Mouse (Mus musculus): ENCODE data around the gene Cript. TPM values are rescaled to one million over a fixed set of nuclear protein-coding genes. Genes with fewer than 3 reads are reported as not detected.
"Not testable (repeated sequence)": the region's sequence is repeated elsewhere in the genome, so short reads cannot be mapped to it uniquely, and the experiment has no call there.

Cript gene
- total and polyA plus RNA-seq, 2 experiments from 2014 or later = 51.6 to 199 TPM

GRCm38 (mm10) chr17:87073470-87073869 is 48.1 kb downstream of the Cript start:
- no peak overlapping the region for H3K4me2 ChIP-seq (ENCODE audit: low read depth, low read length, poor library complexity, severe bottlenecking)
- ATAC-seq (ENCODE audit: low FRiP score) = no peak
- H3K4me3 ChIP-seq (ENCODE audit: low read depth, low read length) = no peak overlapping the region
- H3K27ac ChIP-seq (ENCODE audit: low read depth, low read length) = no peak overlapping the region
- no peaks in the 10 kb centered on the region for H3K36me3 ChIP-seq (ENCODE audit: insufficient read depth, low read length)
- no peaks in the 10 kb centered on the region for H3K9me3 ChIP-seq (ENCODE audit: low read length)
- no peak for DNase-seq (ENCODE audit: low spot score)
- H3K4me1 ChIP-seq (ENCODE audit: insufficient read depth, low read length) = no peaks in the 10 kb centered on the region
- H3K9ac ChIP-seq (replicated peaks; ENCODE audit: low read length, poor library complexity, severe bottlenecking) = no peak overlapping the region
- TF ChIP-seq CTCF (IDR thresholded peaks at IDR 0.05) = no peak
- no peaks in the 10 kb centered on the region for H3K27me3 ChIP-seq (ENCODE audit: insufficient read depth, low read length)

GRCm38 (mm10) chr17:87078217-87078616 is 52.9 kb downstream of the Cript start:
- H3K4me2 ChIP-seq (ENCODE audit: low read depth, low read length, poor library complexity, severe bottlenecking); ATAC-seq (ENCODE audit: low FRiP score); H3K9me3 ChIP-seq (ENCODE audit: low read length); H3K9ac ChIP-seq (replicated peaks; ENCODE audit: low read length, poor library complexity, severe bottlenecking); H3K4me1 ChIP-seq (ENCODE audit: insufficient read depth, low read length); H3K27me3 ChIP-seq (ENCODE audit: insufficient read depth, low read length); DNase-seq (ENCODE audit: low spot score); H3K4me3 ChIP-seq (ENCODE audit: low read depth, low read length); H3K36me3 ChIP-seq (ENCODE audit: insufficient read depth, low read length); H3K27ac ChIP-seq (ENCODE audit: low read depth, low read length): not testable (repeated sequence)
- 93% methylated on average over 17 of the region's 17 CpGs for WGBS

- 87% methylated on average over 7 of the region's 7 CpGs for WGBS
- Histone ChIP-seq H3K9ac (replicated peaks; ENCODE audit: low read length, poor library complexity, severe bottlenecking) (no peak overlapping the region), H3K27ac (ENCODE audit: low read depth, low read length) (no peak overlapping the region), H3K4me2 (ENCODE audit: low read depth, low read length, poor library complexity, severe bottlenecking) (no peak overlapping the region), H3K9me3 (ENCODE audit: low read length) (no peaks in the 10 kb centered on the region), H3K36me3 (ENCODE audit: insufficient read depth, low read length) (no peaks in the 10 kb centered on the region), H3K27me3 (ENCODE audit: insufficient read depth, low read length) (no peaks in the 10 kb centered on the region), H3K4me1 (ENCODE audit: insufficient read depth, low read length) (no peaks in the 10 kb centered on the region), H3K4me3 (ENCODE audit: low read depth, low read length) (no peak overlapping the region)
- no peak for ATAC-seq (ENCODE audit: low FRiP score)
- no peak for DNase-seq (ENCODE audit: low spot score)
- no peak for TF ChIP-seq CTCF (IDR thresholded peaks at IDR 0.05)
Observed at GRCm38 (mm10) chr17:87080724-87081123, 55.4 kb downstream of the Cript start.

- ATAC-seq (ENCODE audit: low FRiP score) = no peak
- H3K27ac ChIP-seq (ENCODE audit: low read depth, low read length) = no peak overlapping the region
- WGBS = 83% methylated on average over 4 of the region's 4 CpGs
Observed at GRCm38 (mm10) chr17:87082547-87082946, 57.2 kb downstream of the Cript start.

GRCm38 (mm10) chr17:87083671-87084070 is 58.3 kb downstream of the Cript start:
- Histone ChIP-seq H3K9me3 (ENCODE audit: low read length) (no peaks in the 10 kb centered on the region), H3K27me3 (ENCODE audit: insufficient read depth, low read length) (no peaks in the 10 kb centered on the region), H3K9ac (replicated peaks; ENCODE audit: low read length, poor library complexity, severe bottlenecking) (no peak overlapping the region), H3K36me3 (ENCODE audit: insufficient read depth, low read length) (no peaks in the 10 kb centered on the region), H3K4me3 (ENCODE audit: low read depth, low read length) (no peak overlapping the region), H3K4me2 (ENCODE audit: low read depth, low read length, poor library complexity, severe bottlenecking) (no peak overlapping the region), H3K27ac (ENCODE audit: low read depth, low read length) (no peak overlapping the region), H3K4me1 (ENCODE audit: insufficient read depth, low read length) (no peaks in the 10 kb centered on the region)
- no peak for TF ChIP-seq CTCF (IDR thresholded peaks at IDR 0.05)
- ATAC-seq (ENCODE audit: low FRiP score) (no peak), DNase-seq (ENCODE audit: low spot score) (no peak)
- 86% methylated on average over 5 of the region's 5 CpGs for WGBS

More at GRCm38 (mm10) chr17:87082547-87082946, 57.2 kb downstream of the Cript start:
- H3K4me2 ChIP-seq (ENCODE audit: low read depth, low read length, poor library complexity, severe bottlenecking) = no peak overlapping the region
- no peaks in the 10 kb centered on the region for H3K27me3 ChIP-seq (ENCODE audit: insufficient read depth, low read length)
- DNase-seq (ENCODE audit: low spot score) = no peak
- no peak for TF ChIP-seq CTCF (IDR thresholded peaks at IDR 0.05)
- H3K36me3 ChIP-seq (ENCODE audit: insufficient read depth, low read length) = no peaks in the 10 kb centered on the region
- H3K4me3 ChIP-seq (ENCODE audit: low read depth, low read length) = no peak overlapping the region
- no peak overlapping the region for H3K9ac ChIP-seq (replicated peaks; ENCODE audit: low read length, poor library complexity, severe bottlenecking)
- no peaks in the 10 kb centered on the region for H3K4me1 ChIP-seq (ENCODE audit: insufficient read depth, low read length)
- H3K9me3 ChIP-seq (ENCODE audit: low read length) = no peaks in the 10 kb centered on the region

Other genes with a start within 250 kb of the Cript start
- not detected in 2 replicates for gene Tmem247, start 108.2 kb upstream of the Cript start, total RNA-seq (2014; rRNA removed)
- not detected in 2 replicates for gene Tmem247, start 108.2 kb upstream of the Cript start, polyA plus RNA-seq (2015; fragmentation: Nextera tagmentation; extraction: Ambion mirVana)
- not detected in 2 replicates for gene Atp6v1e2, start 77.7 kb upstream of the Cript start, total RNA-seq (2014; rRNA removed)
- gene Atp6v1e2, start 77.7 kb upstream of the Cript start, polyA plus RNA-seq (2015; fragmentation: Nextera tagmentation; extraction: Ambion mirVana) = 0.33 TPM in 1 of 2 replicates, not detected in the other
- gene Rhoq, start 62.5 kb upstream of the Cript start, total RNA-seq (2014; rRNA removed) = 23.1 and 26.3 TPM in 2 replicates
- gene Rhoq, start 62.5 kb upstream of the Cript start, polyA plus RNA-seq (2015; fragmentation: Nextera tagmentation; extraction: Ambion mirVana) = 4.3 and 5.1 TPM in 2 replicates
- 21.6 and 22.0 TPM in 2 replicates for gene Pigf, start 144 bp upstream of the Cript start, total RNA-seq (2014; rRNA removed)
- 29.4 and 31.3 TPM in 2 replicates for gene Pigf, start 144 bp upstream of the Cript start, polyA plus RNA-seq (2015; fragmentation: Nextera tagmentation; extraction: Ambion mirVana)
- gene Socs5, start 82.1 kb downstream of the Cript start, total RNA-seq (2014; rRNA removed) = 21.3 and 27.0 TPM in 2 replicates
- 13.0 and 13.1 TPM in 2 replicates for gene Socs5, start 82.1 kb downstream of the Cript start, polyA plus RNA-seq (2015; fragmentation: Nextera tagmentation; extraction: Ambion mirVana)
- gene Mcfd2, start 240.4 kb downstream of the Cript start, total RNA-seq (2014; rRNA removed) = 27.8 and 38.0 TPM in 2 replicates
- gene Mcfd2, start 240.4 kb downstream of the Cript start, polyA plus RNA-seq (2015; fragmentation: Nextera tagmentation; extraction: Ambion mirVana) = 35.5 and 36.9 TPM in 2 replicates